Mouse (Mus musculus): ENCODE results near the gene Pex3.

DNA sequence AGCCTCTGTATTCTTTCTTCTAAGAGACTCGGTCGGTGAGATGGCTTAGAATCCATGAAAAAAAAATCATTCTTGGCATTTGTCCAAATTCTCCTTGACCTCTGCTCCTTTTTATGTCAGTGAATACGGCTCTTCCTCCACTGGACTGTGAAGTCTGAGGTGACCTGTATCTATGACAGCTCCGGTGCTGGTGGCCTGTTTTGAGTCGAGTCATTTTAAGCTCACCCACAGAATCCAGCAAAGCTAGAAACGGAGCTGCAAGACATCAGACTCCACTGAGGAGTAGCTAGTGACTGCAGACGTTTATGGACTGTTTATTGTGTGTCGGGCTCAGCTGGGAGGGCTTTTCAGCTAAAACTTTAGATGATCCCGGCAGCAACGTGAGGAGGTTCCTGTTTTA lies 19.1 kb upstream of the Pex3 start:
- TF ChIP-seq ZC3H11A (IDR thresholded peaks at IDR 0.05; ENCODE audit: borderline replicate concordance, low read depth, low read length) (no peak), HCFC1 (IDR thresholded peaks at IDR 0.05; ENCODE audit: borderline replicate concordance, insufficient read depth, low read length) (no peak), ZNF384 (IDR thresholded peaks at IDR 0.05; ENCODE audit: low read depth, low read length) (no peak), CHD2 (IDR thresholded peaks at IDR 0.05; ENCODE audit: low read depth, low read length) (no peak)
